Comparison of ENCODE assay signal across 13 mouse cellular contexts in the genomic region with DNA sequence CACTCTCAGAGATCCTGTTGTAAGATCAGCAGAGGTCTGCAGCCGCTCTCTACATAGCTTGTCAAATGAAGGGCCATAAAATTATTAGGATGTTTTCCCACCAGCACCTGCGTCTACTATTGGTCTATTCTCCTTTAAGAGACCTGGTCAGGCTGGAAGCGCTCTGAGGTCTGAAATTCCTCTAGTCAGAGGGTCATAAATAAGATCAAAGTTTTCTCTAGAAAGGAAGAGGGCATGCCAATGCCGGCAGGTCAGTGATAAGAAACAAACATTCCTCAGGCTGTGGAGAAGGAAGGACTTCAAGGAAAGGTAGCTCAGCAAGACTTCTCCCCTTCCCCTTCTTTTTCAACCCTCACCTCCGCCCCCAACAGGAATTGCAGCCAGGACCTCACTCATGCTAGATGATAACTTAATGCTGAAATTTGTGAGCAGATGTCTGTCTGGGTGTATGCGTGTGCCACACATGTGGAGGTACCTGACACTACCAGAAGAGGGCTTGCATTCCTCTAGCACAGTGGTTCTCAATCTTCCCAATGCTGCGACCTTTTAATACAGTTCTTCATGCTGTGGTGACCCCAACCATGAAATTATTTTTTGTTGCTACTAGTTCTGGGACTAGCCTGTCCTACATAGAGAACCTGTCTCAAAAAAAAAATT. TPM values are rescaled to one million over a fixed set of nuclear protein-coding genes. Genes with fewer than 3 reads are reported as not detected.
DNase-seq lines count a peak whose midpoint lies in the region; ATAC-seq and TF ChIP-seq lines count a peak whose summit lies in the region.
"Had no signal": no experiment of that assay in that cellular context is flagged by ENCODE, and none has a peak within 500 bp of the region (broad histone marks: within the 10 kb centered on the region; RNA-seq: fewer than 3 reads in every experiment).

No protein-coding gene starts in this region.

- no peak for ATAC-seq in kidney, embryonic 14.5 days (ENCODE audit: low FRiP score, low TSS enrichment)
- no peak for ATAC-seq in midbrain, postnatal 0 days (ENCODE audit: low FRiP score)
- ATAC-seq in midbrain, embryonic 14.5 days (ENCODE audit: low FRiP score, low TSS enrichment): no peak
- ATAC-seq in intestine, embryonic 16.5 days: peak; percentile 21
- ATAC-seq in forebrain, embryonic 12.5 days (ENCODE audit: low FRiP score): no peak

- no peak overlapping the region for H3K4me3 ChIP-seq in kidney, embryonic 14.5 days (ENCODE audit: low read length)
- H3K4me3 ChIP-seq in midbrain, postnatal 0 days (ENCODE audit: low read depth, low read length): no peak overlapping the region
- no peak overlapping the region for H3K4me3 ChIP-seq in midbrain, embryonic 14.5 days (replicated peaks; ENCODE audit: low read depth, low read length)
- H3K4me3 ChIP-seq in intestine, embryonic 16.5 days (ENCODE audit: low read length): no peak overlapping the region
- no peak overlapping the region for H3K4me3 ChIP-seq in forebrain, embryonic 12.5 days (replicated peaks)
- H3K4me3 ChIP-seq: erythroblast, embryonic 14.5 days; limb, embryonic 12.5 days had no signal

- no peaks in the 10 kb centered on the region for H3K27me3 ChIP-seq in kidney, embryonic 14.5 days (ENCODE audit: control insufficient read depth, insufficient read depth, low read length)
- H3K27me3 ChIP-seq in midbrain, postnatal 0 days (ENCODE audit: insufficient read depth, low read length): no peaks in the 10 kb centered on the region
- H3K27me3 ChIP-seq in midbrain, embryonic 14.5 days (ENCODE audit: control insufficient read depth, insufficient read depth, low read length): no peaks in the 10 kb centered on the region
- no peaks in the 10 kb centered on the region for H3K27me3 ChIP-seq in intestine, embryonic 16.5 days (replicated peaks; ENCODE audit: control insufficient read depth, insufficient read depth, low read length)
- H3K27me3 ChIP-seq in forebrain, embryonic 12.5 days: peaks cover 8% of the 10 kb centered on the region

- no peaks in the 10 kb centered on the region for H3K36me3 ChIP-seq in kidney, embryonic 14.5 days (ENCODE audit: control insufficient read depth, insufficient read depth, low read length)
- H3K36me3 ChIP-seq in midbrain, postnatal 0 days (ENCODE audit: insufficient read depth, low read length): no peaks in the 10 kb centered on the region
- H3K36me3 ChIP-seq in midbrain, embryonic 14.5 days (ENCODE audit: control insufficient read depth, insufficient read depth, low read length): no peaks in the 10 kb centered on the region
- no peaks in the 10 kb centered on the region for H3K36me3 ChIP-seq in intestine, embryonic 16.5 days (ENCODE audit: control insufficient read depth, insufficient read depth, low read length)
- no peaks in the 10 kb centered on the region for H3K36me3 ChIP-seq in forebrain, embryonic 12.5 days (replicated peaks)
- H3K36me3 ChIP-seq: G1E; limb, embryonic 12.5 days had no signal

- H3K4me2 ChIP-seq in kidney, embryonic 14.5 days (replicated peaks; ENCODE audit: low read depth, low read length): no peak overlapping the region
- no peak overlapping the region for H3K4me2 ChIP-seq in midbrain, postnatal 0 days (ENCODE audit: low read depth, low read length, poor library complexity, severe bottlenecking)
- no peak overlapping the region for H3K4me2 ChIP-seq in midbrain, embryonic 14.5 days (ENCODE audit: low read length)
- no peak overlapping the region for H3K4me2 ChIP-seq in intestine, embryonic 16.5 days (ENCODE audit: low read depth, low read length)
- H3K4me2 ChIP-seq in forebrain, embryonic 12.5 days: no peak overlapping the region
- H3K4me2 ChIP-seq: limb, embryonic 12.5 days had no signal

- 31% methylated on average over 7 of the region's 7 CpGs for WGBS in kidney, embryonic 14.5 days
- WGBS in midbrain, postnatal 0 days: 85% methylated on average over 7 of the region's 7 CpGs
- WGBS in midbrain, embryonic 14.5 days: 91% methylated on average over 7 of the region's 7 CpGs
- 37% methylated on average over 7 of the region's 7 CpGs for WGBS in intestine, embryonic 16.5 days
- 92% methylated on average over 7 of the region's 7 CpGs for WGBS in forebrain, embryonic 12.5 days

- 0 out of 2 replicates have a peak, but pooled peaks have one; percentile 23 for TF ChIP-seq CTCF in midbrain, postnatal 0 days (IDR thresholded peaks at IDR 0.05)

- DNase-seq in kidney, postnatal 14 days: no peak
- DNase-seq in midbrain, postnatal 0 days (ENCODE audit: low spot score): no peak
- DNase-seq in midbrain, embryonic 14.5 days: no peak
- DNase-seq in urinary bladder, adult 18-20 months (ENCODE audit: low spot score in 2 of 2): no peak
- DNase-seq: heart, postnatal 14 days; lung, postnatal 36 days; right cerebral cortex, adult 18-20 months had no signal

- H3K9me3 ChIP-seq in kidney, embryonic 14.5 days (ENCODE audit: control insufficient read depth, low read length): no peaks in the 10 kb centered on the region
- no peaks in the 10 kb centered on the region for H3K9me3 ChIP-seq in midbrain, postnatal 0 days (ENCODE audit: low read length)
- H3K9me3 ChIP-seq in midbrain, embryonic 14.5 days (ENCODE audit: control insufficient read depth, low read length): no peaks in the 10 kb centered on the region
- H3K9me3 ChIP-seq in intestine, embryonic 16.5 days (ENCODE audit: control insufficient read depth, low read length): no peaks in the 10 kb centered on the region
- no peaks in the 10 kb centered on the region for H3K9me3 ChIP-seq in forebrain, embryonic 12.5 days
- H3K9me3 ChIP-seq: limb, embryonic 12.5 days had no signal

- peaks cover 26% of the 10 kb centered on the region for H3K4me1 ChIP-seq in kidney, embryonic 14.5 days (ENCODE audit: control insufficient read depth, insufficient read depth, low read length)
- peaks cover 9% of the 10 kb centered on the region for H3K4me1 ChIP-seq in midbrain, postnatal 0 days (ENCODE audit: insufficient read depth, low read length)
- H3K4me1 ChIP-seq in midbrain, embryonic 14.5 days (ENCODE audit: control insufficient read depth, insufficient read depth, low read length): peaks cover 17% of the 10 kb centered on the region
- peaks cover 33% of the 10 kb centered on the region for H3K4me1 ChIP-seq in intestine, embryonic 16.5 days (ENCODE audit: control insufficient read depth, insufficient read depth, low read length)
- H3K4me1 ChIP-seq in forebrain, embryonic 12.5 days: peaks cover 33% of the 10 kb centered on the region

- 0 out of 2 replicates have a peak overlapping the region, but pooled peaks have one; percentile 8 for H3K27ac ChIP-seq in kidney, embryonic 14.5 days (ENCODE audit: low read depth, low read length)
- H3K27ac ChIP-seq in midbrain, postnatal 0 days (ENCODE audit: low read depth, low read length): no peak overlapping the region
- no peak overlapping the region for H3K27ac ChIP-seq in midbrain, embryonic 14.5 days (replicated peaks; ENCODE audit: low read depth, low read length)
- H3K27ac ChIP-seq in intestine, embryonic 16.5 days (ENCODE audit: low read length): peak overlapping the region; percentile 52
- no peak overlapping the region for H3K27ac ChIP-seq in forebrain, embryonic 12.5 days
- H3K27ac ChIP-seq: limb, embryonic 12.5 days had no signal

- H3K9ac ChIP-seq in kidney, embryonic 14.5 days (ENCODE audit: low read depth, low read length): no peak overlapping the region
- no peak overlapping the region for H3K9ac ChIP-seq in midbrain, postnatal 0 days (replicated peaks; ENCODE audit: low read length, poor library complexity, severe bottlenecking)
- H3K9ac ChIP-seq in midbrain, embryonic 14.5 days (replicated peaks; ENCODE audit: low read length): no peak overlapping the region
- no peak overlapping the region for H3K9ac ChIP-seq in intestine, embryonic 16.5 days (ENCODE audit: low read depth, low read length)
- H3K9ac ChIP-seq in forebrain, embryonic 12.5 days: no peak overlapping the region
- H3K9ac ChIP-seq: limb, embryonic 12.5 days had no signal

RNA-seq across cellular contexts. Expression of a gene that starts 3.3 kb away (rescaled TPM):
- polyA plus RNA-seq in kidney, embryonic 14.5 days (2014; fragmentation: Nextera tagmentation; extraction: Ambion mirVana): 12.2 and 13.1 TPM in 2 replicates
- 64.1 and 88.3 TPM in 2 replicates for total RNA-seq in midbrain, postnatal 0 days (2014; rRNA removed)
- polyA plus RNA-seq in midbrain, postnatal 0 days (2015; fragmentation: Nextera tagmentation; extraction: Ambion mirVana): 29.1 and 35.6 TPM in 2 replicates
- polyA plus RNA-seq in midbrain, embryonic 14.5 days (2014; fragmentation: Nextera tagmentation; extraction: Ambion mirVana): 16.2 and 20.4 TPM in 2 replicates
- 7.2 and 8.1 TPM in 2 replicates for polyA plus RNA-seq in intestine, embryonic 16.5 days (2015; fragmentation: Nextera tagmentation; extraction: Ambion mirVana)
- polyA plus RNA-seq in forebrain, embryonic 12.5 days (2016; fragmentation: Nextera tagmentation; extraction: Ambion mirVana): 7.6 and 13.4 TPM in 2 replicates

Comparison
In these comparisons a context has a peak if more than half of its experiments do, and no peak if none do; other contexts are left out.
1. H3K27ac ChIP-seq: peak in kidney, embryonic 14.5 days (single experiment) and intestine, embryonic 16.5 days (single experiment); none in midbrain, postnatal 0 days (single experiment), midbrain, embryonic 14.5 days (single experiment) and forebrain, embryonic 12.5 days (single experiment).